ENCODE assay signal across 11 mouse cellular contexts in genomic region chr1:134075532-134075931, GRCm38 (mm10). TPM values are rescaled to one million over a fixed set of nuclear protein-coding genes. Genes with fewer than 3 reads are reported as not detected.
DNase-seq lines count a peak whose midpoint lies in the region; ATAC-seq lines count a peak whose summit lies in the region.
"Had no signal": no experiment of that assay in that cellular context is flagged by ENCODE, and none has a peak within 500 bp of the region (broad histone marks: within the 10 kb centered on the region; RNA-seq: fewer than 3 reads in every experiment).

No protein-coding gene starts in this region.

- H3K27me3 ChIP-seq in heart, embryonic 13.5 days (replicated peaks): no peaks in the 10 kb centered on the region
- H3K27me3 ChIP-seq in embryonic facial prominence, embryonic 12.5 days: no peaks in the 10 kb centered on the region
- no peaks in the 10 kb centered on the region for H3K27me3 ChIP-seq in hindbrain, embryonic 15.5 days
- no peaks in the 10 kb centered on the region for H3K27me3 ChIP-seq in midbrain, embryonic 14.5 days (ENCODE audit: control insufficient read depth, insufficient read depth, low read length)

- peaks cover 33% of the 10 kb centered on the region for H3K36me3 ChIP-seq in heart, embryonic 13.5 days
- H3K36me3 ChIP-seq in embryonic facial prominence, embryonic 12.5 days: 0 out of 2 replicates have a peak, but pooled peaks cover 5% of the 10 kb centered on the region
- H3K36me3 ChIP-seq in hindbrain, embryonic 15.5 days: no peaks in the 10 kb centered on the region
- no peaks in the 10 kb centered on the region; the same call in 1 of the 2 replicates for H3K36me3 ChIP-seq in midbrain, embryonic 14.5 days (ENCODE audit: control insufficient read depth, insufficient read depth, low read length)

- H3K27ac ChIP-seq in heart, embryonic 13.5 days (replicated peaks): no peak overlapping the region
- no peak overlapping the region for H3K27ac ChIP-seq in embryonic facial prominence, embryonic 12.5 days
- no peak overlapping the region for H3K27ac ChIP-seq in hindbrain, embryonic 15.5 days (replicated peaks)
- H3K27ac ChIP-seq in midbrain, embryonic 14.5 days (replicated peaks; ENCODE audit: low read depth, low read length): peak overlapping the region; percentile 53; the same call in 1 of the 2 replicates

- H3K9ac ChIP-seq in heart, embryonic 13.5 days: peak overlapping the region; percentile 97
- H3K9ac ChIP-seq in embryonic facial prominence, embryonic 12.5 days: no peak overlapping the region
- H3K9ac ChIP-seq in hindbrain, embryonic 15.5 days: no peak overlapping the region
- H3K9ac ChIP-seq in midbrain, embryonic 14.5 days (replicated peaks; ENCODE audit: low read length): peak overlapping the region; percentile 77; the same call in 1 of the 2 replicates

- H3K4me2 ChIP-seq in heart, embryonic 13.5 days: peak overlapping the region; percentile 82
- 0 out of 2 replicates have a peak overlapping the region, but pooled peaks have one; percentile 73 for H3K4me2 ChIP-seq in embryonic facial prominence, embryonic 12.5 days (replicated peaks)
- peak overlapping the region; percentile 69 for H3K4me2 ChIP-seq in hindbrain, embryonic 15.5 days
- H3K4me2 ChIP-seq in midbrain, embryonic 14.5 days (ENCODE audit: low read length): peak overlapping the region; percentile 69

- intact Hi-C loops in heart, postnatal 10 days (cut with DNase I): no loop called here

- peaks cover 89% of the 10 kb centered on the region for H3K4me1 ChIP-seq in heart, embryonic 13.5 days
- peaks cover 30% of the 10 kb centered on the region for H3K4me1 ChIP-seq in embryonic facial prominence, embryonic 12.5 days
- peaks cover 61% of the 10 kb centered on the region for H3K4me1 ChIP-seq in hindbrain, embryonic 15.5 days (replicated peaks)
- H3K4me1 ChIP-seq in midbrain, embryonic 14.5 days (ENCODE audit: control insufficient read depth, insufficient read depth, low read length): peaks cover 47% of the 10 kb centered on the region

- no peak for DNase-seq in heart, postnatal 10 days
- no peak for DNase-seq in midbrain, embryonic 14.5 days
- no peak for DNase-seq in cerebellum, adult 8-10 months
- DNase-seq in right cerebral cortex, postnatal 36 days (ENCODE audit: low spot score in 2 of 2): no peak
- DNase-seq: adrenal gland, adult 8-10 months; retina, postnatal 1 day had no signal

- peak overlapping the region; percentile 80 for H3K4me3 ChIP-seq in heart, embryonic 13.5 days
- no peak overlapping the region for H3K4me3 ChIP-seq in embryonic facial prominence, embryonic 12.5 days
- peak overlapping the region; percentile 80 for H3K4me3 ChIP-seq in hindbrain, embryonic 15.5 days
- peak overlapping the region; percentile 69 for H3K4me3 ChIP-seq in midbrain, embryonic 14.5 days (replicated peaks; ENCODE audit: low read depth, low read length)

- 92% methylated on average over 8 of the region's 8 CpGs for WGBS in heart, embryonic 13.5 days
- 87% methylated on average over 8 of the region's 8 CpGs for WGBS in embryonic facial prominence, embryonic 12.5 days
- WGBS in hindbrain, embryonic 15.5 days: 82% methylated on average over 8 of the region's 8 CpGs
- WGBS in midbrain, embryonic 14.5 days: 83% methylated on average over 8 of the region's 8 CpGs

- no peak for ATAC-seq in heart, embryonic 13.5 days (ENCODE audit: extremely low read depth, insufficient number of reproducible peaks, low FRiP score, low TSS enrichment)
- ATAC-seq in embryonic facial prominence, embryonic 12.5 days (ENCODE audit: insufficient number of reproducible peaks, insufficient read depth, low FRiP score, low TSS enrichment): no peak
- no peak for ATAC-seq in hindbrain, embryonic 15.5 days (ENCODE audit: low FRiP score, low read depth)
- ATAC-seq in midbrain, embryonic 14.5 days (ENCODE audit: low FRiP score, low TSS enrichment): no peak
- no peak for ATAC-seq in megakaryocyte progenitor cell, adult 5-6 weeks (replicated peaks; ENCODE audit: poor library complexity)

- no peaks in the 10 kb centered on the region for H3K9me3 ChIP-seq in heart, embryonic 13.5 days
- H3K9me3 ChIP-seq in embryonic facial prominence, embryonic 12.5 days: no peaks in the 10 kb centered on the region
- no peaks in the 10 kb centered on the region for H3K9me3 ChIP-seq in hindbrain, embryonic 15.5 days
- H3K9me3 ChIP-seq in midbrain, embryonic 14.5 days (ENCODE audit: control insufficient read depth, low read length): no peaks in the 10 kb centered on the region

RNA-seq across cellular contexts. Expression of gene Btg2, which starts 3.4 kb away (rescaled TPM):
- polyA plus RNA-seq in heart, embryonic 13.5 days (2015; fragmentation: Nextera tagmentation; extraction: Ambion mirVana): 33.1 and 37.0 TPM in 2 replicates
- 10 to 100 TPM; 30.3 to 32.9 TPM for total RNA-seq in heart, postnatal 10 days (2021)
- polyA plus RNA-seq in embryonic facial prominence, embryonic 12.5 days (2016; fragmentation: Nextera tagmentation; extraction: Ambion mirVana): 34.2 and 37.5 TPM in 2 replicates
- polyA plus RNA-seq in hindbrain, embryonic 15.5 days (2015; fragmentation: Nextera tagmentation; extraction: Ambion mirVana): 30.4 and 49.0 TPM in 2 replicates
- 34.2 and 61.1 TPM in 2 replicates for polyA plus RNA-seq in midbrain, embryonic 14.5 days (2014; fragmentation: Nextera tagmentation; extraction: Ambion mirVana)
- 14.2 and 22.2 TPM in 2 replicates for total RNA-seq in megakaryocyte progenitor cell, adult 5-6 weeks (2015)
- total RNA-seq in megakaryocyte progenitor cell, adult 5-6 weeks (2017): 38.7 and 47.8 TPM in 2 replicates

RNA-seq across cellular contexts. Expression of gene Chit1, which starts 35.5 kb away (rescaled TPM):
- 0.59 and 0.75 TPM in 2 replicates for polyA plus RNA-seq in heart, embryonic 13.5 days (2015; fragmentation: Nextera tagmentation; extraction: Ambion mirVana)
- not detected for total RNA-seq in heart, postnatal 10 days (2021)
- not detected in 2 replicates for polyA plus RNA-seq in embryonic facial prominence, embryonic 12.5 days (2016; fragmentation: Nextera tagmentation; extraction: Ambion mirVana)
- polyA plus RNA-seq in hindbrain, embryonic 15.5 days (2015; fragmentation: Nextera tagmentation; extraction: Ambion mirVana): 0.37 and 0.38 TPM in 2 replicates
- polyA plus RNA-seq in midbrain, embryonic 14.5 days (2014; fragmentation: Nextera tagmentation; extraction: Ambion mirVana): 0.26 TPM in 1 of 2 replicates, not detected in the other
- 1.3 and 2.3 TPM in 2 replicates for total RNA-seq in megakaryocyte progenitor cell, adult 5-6 weeks (2015)
- 0.74 and 1.8 TPM in 2 replicates for total RNA-seq in megakaryocyte progenitor cell, adult 5-6 weeks (2017)
- polyA plus RNA-seq: large intestine, adult 2 months had no signal

RNA-seq across cellular contexts. Expression of gene Fmod, which starts 38.5 kb away (rescaled TPM):
- 22.8 and 26.3 TPM in 2 replicates for polyA plus RNA-seq in heart, embryonic 13.5 days (2015; fragmentation: Nextera tagmentation; extraction: Ambion mirVana)
- 10 to 100 TPM; 18.1 to 25.8 TPM for total RNA-seq in heart, postnatal 10 days (2021)
- polyA plus RNA-seq in embryonic facial prominence, embryonic 12.5 days (2016; fragmentation: Nextera tagmentation; extraction: Ambion mirVana): 6.2 and 7.2 TPM in 2 replicates
- polyA plus RNA-seq in hindbrain, embryonic 15.5 days (2015; fragmentation: Nextera tagmentation; extraction: Ambion mirVana): 10.2 and 11.0 TPM in 2 replicates
- 0.31 and 6.4 TPM in 2 replicates for polyA plus RNA-seq in midbrain, embryonic 14.5 days (2014; fragmentation: Nextera tagmentation; extraction: Ambion mirVana)
- not detected in 2 replicates for total RNA-seq in megakaryocyte progenitor cell, adult 5-6 weeks (2015)
- not detected in 2 replicates for total RNA-seq in megakaryocyte progenitor cell, adult 5-6 weeks (2017)

Comparison
In these comparisons a context has a peak if more than half of its experiments do, and no peak if none do; other contexts are left out.
1. H3K9ac ChIP-seq: peak in heart, embryonic 13.5 days (single experiment) and midbrain, embryonic 14.5 days (single experiment); none in embryonic facial prominence, embryonic 12.5 days (single experiment) and hindbrain, embryonic 15.5 days (single experiment).
2. Peak in every context shown above with its lines, with median percentiles within 50 percentile points of each other: H3K4me2 ChIP-seq.